Mouse (Mus musculus) c-Kit-positive CD71-positive TER-119-negative erythroid progenitor cells, embryonic 14.5 days (primary cell): ENCODE data around the gene Prelid3b.

Source experiments
- DNase-seq: peaks from one replicate; pipeline ENCODE4 v3.0.0-alpha.2; 2013; ENCODE audit warnings: low read depth

The Prelid3b gene

DNA sequence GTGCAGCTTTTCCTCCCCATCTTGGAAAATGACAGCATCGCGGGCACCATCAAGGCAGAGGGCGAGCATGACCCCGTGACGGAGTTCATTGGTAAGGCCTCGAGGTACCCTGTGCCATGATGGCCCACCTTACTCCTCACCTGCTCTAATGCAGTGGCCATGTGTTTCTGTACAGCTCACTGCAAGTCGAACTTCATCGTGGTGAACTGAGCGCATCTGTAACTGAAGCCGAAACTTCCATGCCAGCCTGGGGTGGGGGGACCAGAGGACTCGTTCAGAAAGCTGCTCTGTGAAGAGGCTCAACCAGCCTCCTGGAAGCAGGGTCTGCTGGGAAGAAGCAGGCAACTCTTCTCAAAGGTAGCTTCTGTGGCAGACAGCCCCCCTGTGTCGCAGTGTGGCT, 46.0 kb downstream of the Prelid3b start:
- DNase-seq, result no peak

DNA sequence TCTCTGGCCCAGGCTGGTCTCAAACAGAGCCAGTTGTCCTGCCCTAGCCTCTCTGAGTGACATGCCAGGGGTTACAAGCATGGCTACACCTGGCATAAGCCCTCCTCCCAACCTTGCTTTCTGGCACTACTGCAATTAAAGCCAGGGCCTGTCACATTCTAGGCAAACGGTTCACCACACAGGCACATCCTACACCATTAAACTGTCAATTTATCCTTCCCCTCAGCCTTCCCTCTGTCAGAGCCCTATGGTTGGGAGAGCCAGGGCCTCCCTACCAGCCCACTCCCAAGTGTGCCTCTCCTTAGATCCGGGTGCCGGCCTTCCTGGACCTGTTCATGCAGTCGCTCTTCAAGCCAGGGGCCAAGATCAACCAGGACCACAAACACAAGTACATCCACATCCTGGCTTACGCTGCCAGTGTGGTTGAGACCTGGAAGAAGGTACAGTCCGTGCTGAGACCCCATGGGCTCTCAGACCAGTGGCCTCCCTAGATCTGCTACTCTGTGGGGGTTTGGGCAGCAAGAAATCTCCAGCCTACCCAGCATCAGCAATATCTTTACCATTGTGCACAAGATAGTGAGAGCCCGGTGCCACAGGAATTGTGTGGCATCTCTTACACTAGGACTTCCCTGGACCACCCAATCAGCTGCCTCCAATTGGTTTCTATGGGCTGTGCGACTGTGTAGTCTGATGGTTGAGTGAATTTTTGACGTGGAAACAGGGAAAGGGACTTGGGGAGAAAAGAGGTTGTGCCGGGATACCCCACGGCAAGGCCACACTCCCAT, 48.4 kb downstream of the Prelid3b start:
- no peak for DNase-seq

DNA sequence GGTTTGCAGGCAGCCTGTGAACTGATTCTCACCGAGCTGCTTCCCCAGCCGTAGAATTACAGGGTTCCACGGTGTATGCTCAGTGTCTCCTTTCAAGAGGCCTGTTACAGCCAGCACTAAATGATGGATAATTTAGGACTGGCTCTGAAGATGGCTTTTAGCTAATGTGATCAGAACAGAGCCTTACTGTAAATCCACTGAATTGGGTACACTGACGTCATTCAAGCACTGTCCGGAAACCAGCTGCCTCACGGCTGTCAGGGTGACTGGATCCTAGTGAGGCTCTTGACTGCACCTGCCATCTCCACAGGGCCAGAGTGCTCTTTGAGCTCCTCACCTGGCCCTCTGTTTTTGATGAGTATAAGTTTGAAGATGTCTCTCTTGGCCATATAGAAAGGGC, 51.8 kb downstream of the Prelid3b start:
- DNase-seq, result no peak

DNA sequence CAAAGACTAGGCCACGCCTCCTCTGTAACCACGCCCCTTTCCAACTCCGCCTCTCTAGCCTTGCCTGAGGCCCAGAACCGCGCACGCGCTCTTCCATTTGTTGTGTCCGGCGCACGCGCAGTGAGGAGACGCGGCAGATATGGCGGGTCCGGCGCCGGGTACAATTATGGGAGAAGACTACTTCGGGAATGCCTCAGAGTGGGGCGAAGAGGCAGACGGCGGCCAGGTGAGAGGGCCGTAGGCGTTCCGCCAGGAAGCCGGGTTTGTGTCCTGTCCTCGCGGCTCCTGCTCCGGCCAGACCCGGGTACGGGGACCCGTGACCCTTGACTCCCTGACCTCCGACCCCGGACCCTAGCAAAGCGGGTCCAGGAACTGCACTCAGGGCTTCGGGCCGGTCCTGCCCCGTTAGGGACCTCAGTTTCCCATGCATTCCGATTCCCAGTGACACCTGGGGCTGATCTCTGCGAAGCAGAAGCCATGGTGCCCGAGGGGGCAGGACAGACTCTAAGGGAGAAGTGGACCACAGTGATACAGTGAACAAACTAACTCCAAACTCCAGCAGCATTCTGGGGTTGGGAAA, 57.1 kb downstream of the Prelid3b start, which contains the start of gene Nelfcd:
Gene Nelfcd, plus strand, starts transcription at position 74 of the 580 bp plus-strand sequence.
- peak; percentile 98 for DNase-seq
